In genomic region chr7:68283776-68284175, GRCm38 (mm10) we compare ENCODE assay signal across 24 mouse cellular contexts. TPM values are rescaled to one million over a fixed set of nuclear protein-coding genes. Genes with fewer than 3 reads are reported as not detected.
A peak's percentile ranks its signal among the peaks of the same experiment; 100 is the strongest.
DNase-seq lines count a peak whose midpoint lies in the region; ATAC-seq and TF ChIP-seq lines count a peak whose summit lies in the region.
"Had no signal": no experiment of that assay in that cellular context is flagged by ENCODE, and none has a peak within 500 bp of the region (broad histone marks: within the 10 kb centered on the region; RNA-seq: fewer than 3 reads in every experiment).

No protein-coding gene starts in this region.

- ATAC-seq in liver, embryonic 11.5 days (replicated peaks; ENCODE audit: low FRiP score): no peak
- ATAC-seq in megakaryocyte, adult 5-6 weeks (ENCODE audit: poor library complexity, severe bottlenecking): peak; percentile 69
- ATAC-seq: forebrain, embryonic 13.5 days; hindbrain, embryonic 16.5 days had no signal

- peak overlapping the region; percentile 4 for H3K9ac ChIP-seq in liver, adult 2 months (ENCODE audit: low read depth, low read length)
- H3K9ac ChIP-seq in liver, embryonic 11.5 days (ENCODE audit: low read depth, low read length): no peak overlapping the region
- no peak overlapping the region for H3K9ac ChIP-seq in CH12.LX (ENCODE audit: insufficient read depth, low read depth)
- H3K9ac ChIP-seq: forebrain, embryonic 13.5 days; liver, embryonic 15.5 days; neural tube, embryonic 12.5 days had no signal

- dilution Hi-C loops in CH12.LX (cut with MboI; ENCODE audit: extremely low pct_ligation_motif_present, extremely low pct_unique_long_range_greater_than_20kb, low sequenced_read_pairs): no loop called here

- no peak for TF ChIP-seq EP300 in CH12.LX (IDR thresholded peaks at IDR 0.05; ENCODE audit: low read length)

- WGBS in liver, adult 2 months: 29% methylated on average over 7 of the region's 7 CpGs
- 76% methylated on average over 7 of the region's 7 CpGs for WGBS in liver, embryonic 11.5 days

- peaks cover 48% of the 10 kb centered on the region for H3K4me1 ChIP-seq in liver, adult 2 months (ENCODE audit: control insufficient read depth, insufficient read depth, low read length)
- no peaks in the 10 kb centered on the region for H3K4me1 ChIP-seq in liver, embryonic 11.5 days (replicated peaks; ENCODE audit: control insufficient read depth, insufficient read depth, low read length)
- peaks cover 17 to 76% of the 10 kb centered on the region in 2 experiments for H3K4me1 ChIP-seq in CH12.LX (ENCODE audit: control insufficient read depth in 1 of 2, insufficient read depth in 2 of 2)
- H3K4me1 ChIP-seq: forebrain, embryonic 13.5 days; midbrain, embryonic 10.5 days; neural tube, embryonic 12.5 days had no signal

- H3K4me2 ChIP-seq in liver, embryonic 11.5 days: no peak overlapping the region
- H3K4me2 ChIP-seq in CH12.LX (ENCODE audit: insufficient read depth, low read depth, poor library complexity, severe bottlenecking): no peak overlapping the region
- H3K4me2 ChIP-seq: forebrain, embryonic 13.5 days; liver, embryonic 15.5 days; neural tube, embryonic 12.5 days had no signal

- peak overlapping the region; percentile 91 for H3K27ac ChIP-seq in liver, adult 2 months (replicated peaks; ENCODE audit: insufficient read depth, low read depth, low read length)
- no peak overlapping the region for H3K27ac ChIP-seq in liver, embryonic 11.5 days (ENCODE audit: low read depth, low read length)
- peak overlapping the region; percentile 40 for H3K27ac ChIP-seq in CH12.LX (ENCODE audit: insufficient read depth, low read depth)
- H3K27ac ChIP-seq: embryonic facial prominence, embryonic 10.5 days; forebrain, embryonic 13.5 days; midbrain, embryonic 10.5 days; neural tube, embryonic 12.5 days had no signal

- H3K27me3 ChIP-seq in liver, adult 2 months (ENCODE audit: control insufficient read depth, insufficient read depth, low read length): no peaks in the 10 kb centered on the region
- no peaks in the 10 kb centered on the region for H3K27me3 ChIP-seq in liver, embryonic 11.5 days (replicated peaks; ENCODE audit: control insufficient read depth, insufficient read depth, low read length)
- no peaks in the 10 kb centered on the region for H3K27me3 ChIP-seq in CH12.LX (replicated peaks)
- H3K27me3 ChIP-seq: forebrain, embryonic 13.5 days; liver, embryonic 15.5 days; neural tube, embryonic 12.5 days had no signal

- no peak for TF ChIP-seq CTCF in liver, adult 2 months (IDR thresholded peaks at IDR 0.05; ENCODE audit: low read depth, low read length)
- TF ChIP-seq CTCF in CH12.LX (conservative IDR thresholded peaks at IDR 0.05 in 1 of 2, IDR thresholded peaks at IDR 0.05 in 1 of 2; ENCODE audit: low read depth in 2 of 2, low read length in 2 of 2): no peak

- no peak for TF ChIP-seq POLR2A in liver, adult 2 months (IDR thresholded peaks at IDR 0.05; ENCODE audit: extremely low read depth, insufficient read depth, low read length)
- TF ChIP-seq POLR2A in CH12.LX (IDR thresholded peaks at IDR 0.05; ENCODE audit: low read depth, low read length): no peak

- no peaks in the 10 kb centered on the region for H3K9me3 ChIP-seq in liver, embryonic 11.5 days (ENCODE audit: control insufficient read depth, low read length)
- peaks cover 1% of the 10 kb centered on the region for H3K9me3 ChIP-seq in CH12.LX (replicated peaks; ENCODE audit: low read length)
- H3K9me3 ChIP-seq: embryonic facial prominence, embryonic 10.5 days; forebrain, embryonic 13.5 days; liver, embryonic 15.5 days; midbrain, embryonic 10.5 days; neural tube, embryonic 12.5 days had no signal

- 0 out of 2 replicates have a peak, but pooled peaks cover 2% of the 10 kb centered on the region for H3K36me3 ChIP-seq in liver, adult 2 months (ENCODE audit: control insufficient read depth, insufficient read depth, low read length)
- H3K36me3 ChIP-seq in liver, embryonic 11.5 days (ENCODE audit: control insufficient read depth, insufficient read depth, low read length): no peaks in the 10 kb centered on the region
- H3K36me3 ChIP-seq in CH12.LX (replicated peaks in 1 of 2; ENCODE audit: control insufficient read depth in 1 of 2, insufficient read depth in 1 of 2, low read length in 1 of 2): peaks cover 6 to 25% of the 10 kb centered on the region in 2 experiments
- H3K36me3 ChIP-seq: embryonic facial prominence, embryonic 10.5 days; liver, embryonic 15.5 days; midbrain, embryonic 10.5 days; neural tube, embryonic 12.5 days had no signal

- H3K4me3 ChIP-seq in liver, adult 2 months (ENCODE audit: insufficient read depth, low read depth, low read length): no peak overlapping the region
- H3K4me3 ChIP-seq in liver, embryonic 11.5 days (ENCODE audit: low read depth, low read length): no peak overlapping the region
- no peak overlapping the region for H3K4me3 ChIP-seq in CH12.LX (replicated peaks in 1 of 3; ENCODE audit: low read depth in 2 of 3, low read length in 2 of 3, poor library complexity in 1 of 3)
- H3K4me3 ChIP-seq: embryonic facial prominence, embryonic 10.5 days; forebrain, embryonic 13.5 days; liver, embryonic 15.5 days; midbrain, embryonic 10.5 days; neural tube, embryonic 12.5 days had no signal

- peak; percentile 90 for DNase-seq in liver, adult 2 months (ENCODE audit: extremely low read depth, low read depth, low spot score)
- no peak for DNase-seq in liver, embryonic 11.5 days (ENCODE audit: low spot score)
- DNase-seq in 416B (ENCODE audit: low read depth) (peak; percentile 40), CH12.LX (ENCODE audit: extremely low read depth) (no peak)
- no peak for DNase-seq in cerebellum, adult 18-20 months
- DNase-seq in heart, adult 11 months: no peak
- DNase-seq: adrenal gland, adult 8-10 months; B cell, adult 2 months; cerebellum, adult 11 months; cerebellum, postnatal 36 days; heart, postnatal 14 days; kidney, adult 18-20 months; kidney, postnatal 25 days; layer of hippocampus, adult 9-11 months; lung, postnatal 14 days had no signal

- no peak for TF ChIP-seq RAD21 in CH12.LX (IDR thresholded peaks at IDR 0.05; ENCODE audit: low read depth, low read length)

- peaks cover 25% of the 10 kb centered on the region; the same call in 1 of the 2 replicates for H3K79me2 ChIP-seq in liver, adult 2 months (ENCODE audit: control insufficient read depth, insufficient read depth, low read length)
- H3K79me2 ChIP-seq in CH12.LX (replicated peaks; ENCODE audit: control insufficient read depth, extremely low read depth, insufficient read depth, poor library complexity, severe bottlenecking): peaks cover 53% of the 10 kb centered on the region

- in situ Hi-C loops in CH12.LX (cut with MboI; ENCODE audit: low pct_ligation_motif_present, low pct_unique_long_range_greater_than_20kb, low sequenced_read_pairs): no loop called here

TF ChIP-seq in CH12.LX, 34 proteins besides CTCF, POLR2A, EP300 and RAD21:
- TF ChIP-seq IRF4 (IDR thresholded peaks at IDR 0.05; ENCODE audit: low read depth, low read length) (no peak), ZNF384 (IDR thresholded peaks at IDR 0.05; ENCODE audit: low read depth, low read length) (no peak), BHLHE40 (IDR thresholded peaks at IDR 0.05; ENCODE audit: low read depth, low read length) (no peak)

RNA-seq across cellular contexts. Expression of gene Fam169b, which starts 10.1 kb away (rescaled TPM):
- 17.6 and 21.8 TPM in 2 replicates for total RNA-seq in liver, adult 2 months (2014; rRNA removed)
- polyA plus RNA-seq in liver, adult 2 months (2012; rRNA removed): 25.2 and 25.8 TPM in 2 replicates
- 0.26 and 0.29 TPM in 2 replicates for polyA plus RNA-seq in liver, embryonic 11.5 days (2014; fragmentation: Nextera tagmentation; extraction: Ambion mirVana)
- total RNA-seq in CH12.LX (2012; rRNA removed) (13.6 and 17.0 TPM in 2 replicates), CH12.LX (2014; rRNA removed) (15.2 and 15.9 TPM in 2 replicates)
- polyA plus RNA-seq in CH12.LX (2012; ENCODE audit: insufficient read length, low read depth): 16.2 and 17.3 TPM in 2 replicates
- 0.18 and 0.98 TPM in 2 replicates for total RNA-seq in megakaryocyte, adult 5-6 weeks (2015)
- 0.04 and 0.61 TPM in 2 replicates for total RNA-seq in megakaryocyte, adult 5-6 weeks (2017)
- total RNA-seq: MEL had no signal
- polyA plus RNA-seq: forebrain, embryonic 13.5 days; hindbrain, embryonic 16.5 days had no signal

RNA-seq across cellular contexts. Expression of gene Pgpep1l, which starts 19.7 kb away (rescaled TPM):
- total RNA-seq in liver, adult 2 months (2014; rRNA removed): 1.1 and 1.5 TPM in 2 replicates
- polyA plus RNA-seq in liver, adult 2 months (2012; rRNA removed): 0.15 and 0.32 TPM in 2 replicates
- not detected in 2 replicates for polyA plus RNA-seq in liver, embryonic 11.5 days (2014; fragmentation: Nextera tagmentation; extraction: Ambion mirVana)
- not detected in 2 replicates for total RNA-seq in CH12.LX (2012; rRNA removed)
- not detected in 2 replicates for total RNA-seq in CH12.LX (2014; rRNA removed)
- polyA plus RNA-seq in CH12.LX (2012; ENCODE audit: insufficient read length, low read depth): not detected in 2 replicates
- not detected in 2 replicates for total RNA-seq in megakaryocyte, adult 5-6 weeks (2015)
- not detected in 2 replicates for total RNA-seq in megakaryocyte, adult 5-6 weeks (2017)
- total RNA-seq: MEL had no signal
- polyA plus RNA-seq: embryonic facial prominence, embryonic 10.5 days; forebrain, embryonic 13.5 days; hindbrain, embryonic 16.5 days; limb, embryonic 11.5 days; liver, embryonic 15.5 days; midbrain, embryonic 10.5 days; neural tube, embryonic 12.5 days had no signal

Comparison
In these comparisons a context has a peak if more than half of its experiments do, and no peak if none do; other contexts are left out.
1. DNase-seq: peak in liver, adult 2 months (single experiment) and 416B (single experiment); none in liver, embryonic 11.5 days (single experiment), CH12.LX (single experiment), cerebellum, adult 18-20 months (0 of 2) and heart, adult 11 months (single experiment).